Comparison of ENCODE assay signal across 8 mouse cellular contexts in genomic region chr3:89519894-89520293, GRCm38 (mm10). TPM values are rescaled to one million over a fixed set of nuclear protein-coding genes. Genes with fewer than 3 reads are reported as not detected.
A peak's percentile ranks its signal among the peaks of the same experiment; 100 is the strongest.
DNase-seq lines count a peak whose midpoint lies in the region; ATAC-seq and TF ChIP-seq lines count a peak whose summit lies in the region.

Gene Kcnn3 (plus strand): TSS chr3:89520164.

- H3K4me1 ChIP-seq in embryonic facial prominence, embryonic 11.5 days (ENCODE audit: control insufficient read depth, insufficient read depth, low read length), result no peaks in the 10 kb centered on the region
- H3K4me1 ChIP-seq in intestine, postnatal 0 days (replicated peaks; ENCODE audit: control insufficient read depth, insufficient read depth, low read length), result no peaks in the 10 kb centered on the region; the same call in 1 of the 2 replicates

- H3K27ac ChIP-seq in embryonic facial prominence, embryonic 11.5 days (replicated peaks; ENCODE audit: low read depth, low read length), result no peak within 1 kb of the TSS
- no peak within 1 kb of the TSS; the same call in 1 of the 2 replicates for H3K27ac ChIP-seq in intestine, postnatal 0 days (ENCODE audit: low read depth, low read length)

- ATAC-seq in embryonic facial prominence, embryonic 11.5 days (replicated peaks; ENCODE audit: insufficient number of reproducible peaks, low FRiP score, low TSS enrichment, low read depth), result peak; percentile 87
- peak; percentile 72 for ATAC-seq in intestine, postnatal 0 days
- peak; percentile 96 for ATAC-seq in megakaryocyte progenitor cell, adult 5-6 weeks (replicated peaks; ENCODE audit: poor library complexity)

- peak within 1 kb of the TSS; percentile 76 for H3K4me2 ChIP-seq in embryonic facial prominence, embryonic 11.5 days (ENCODE audit: low read depth, low read length)
- peak within 1 kb of the TSS; percentile 70 for H3K4me2 ChIP-seq in intestine, postnatal 0 days (replicated peaks; ENCODE audit: low read depth)

- intact Hi-C loops in left cerebral cortex, postnatal 14 days (cut with DNase I), result loop anchor here (5.0 to 10.0 kb wide), 2 partner anchors 87 to 335 kb away; no protein-coding TSS in a partner anchor

- TF ChIP-seq CTCF in intestine, postnatal 0 days (IDR thresholded peaks at IDR 0.05; ENCODE audit: low read depth), result no peak

- no peaks in the 10 kb centered on the region for H3K36me3 ChIP-seq in embryonic facial prominence, embryonic 11.5 days (replicated peaks; ENCODE audit: control insufficient read depth, insufficient read depth, low read depth, low read length)
- no peaks in the 10 kb centered on the region for H3K36me3 ChIP-seq in intestine, postnatal 0 days (ENCODE audit: control insufficient read depth, insufficient read depth)

- H3K4me3 ChIP-seq in embryonic facial prominence, embryonic 11.5 days (ENCODE audit: low read depth, low read length), result peak within 1 kb of the TSS; percentile 33
- H3K4me3 ChIP-seq in intestine, postnatal 0 days (ENCODE audit: low read depth, low read length), result peak within 1 kb of the TSS; percentile 40

- peaks cover 4% of the 10 kb centered on the region; the same call in 1 of the 2 replicates for H3K9me3 ChIP-seq in embryonic facial prominence, embryonic 11.5 days (replicated peaks; ENCODE audit: control insufficient read depth, low read length)
- no peaks in the 10 kb centered on the region for H3K9me3 ChIP-seq in intestine, postnatal 0 days (ENCODE audit: control insufficient read depth)

- H3K9ac ChIP-seq in embryonic facial prominence, embryonic 11.5 days (replicated peaks; ENCODE audit: low read length), result peak within 1 kb of the TSS; percentile 52
- H3K9ac ChIP-seq in intestine, postnatal 0 days (ENCODE audit: low read depth, low read length), result 0 out of 2 replicates have a peak within 1 kb of the TSS, but pooled peaks have one; percentile 7

- peak; percentile 20 to 49 for DNase-seq in spleen, adult 18-20 months
- no peak for DNase-seq in spleen, adult 12 weeks (ENCODE audit: low spot score)
- DNase-seq in embryonic facial prominence, embryonic 11.5 days (ENCODE audit: low spot score), result peak; percentile 95
- DNase-seq in heart, adult 11 months, result peak; percentile 99
- peak; percentile 92 to 93 for DNase-seq in left cerebral cortex, postnatal 14 days (ENCODE audit: low spot score in 2 of 2)
- peak; percentile 81 for DNase-seq in right cerebral cortex, postnatal 14 days

- 0% methylated on average over 15 of the region's 15 CpGs for WGBS in embryonic facial prominence, embryonic 11.5 days
- 1% methylated on average over 14 of the region's 15 CpGs for WGBS in intestine, postnatal 0 days

- H3K27me3 ChIP-seq in embryonic facial prominence, embryonic 11.5 days (ENCODE audit: control insufficient read depth, insufficient read depth, low read length), result peaks cover 8% of the 10 kb centered on the region
- peaks cover 34% of the 10 kb centered on the region for H3K27me3 ChIP-seq in intestine, postnatal 0 days (replicated peaks; ENCODE audit: control insufficient read depth, insufficient read depth, low read length)

RNA-seq across cellular contexts. Expression of gene Kcnn3, which starts in this region (rescaled TPM):
- polyA plus RNA-seq in embryonic facial prominence, embryonic 11.5 days (2014; fragmentation: Nextera tagmentation; extraction: Ambion mirVana), result 0.91 and 1.1 TPM in 2 replicates
- 4.6 TPM in 2 replicates for polyA plus RNA-seq in intestine, postnatal 0 days (2015; fragmentation: Nextera tagmentation; extraction: Ambion mirVana)
- total RNA-seq in left cerebral cortex, postnatal 14 days (2021), result 10 to 100 TPM; 21.7 to 22.3 TPM
- not detected in 2 replicates for total RNA-seq in megakaryocyte progenitor cell, adult 5-6 weeks (2015)
- total RNA-seq in megakaryocyte progenitor cell, adult 5-6 weeks (2017), result 0.03 TPM in 1 of 2 replicates, not detected in the other

Comparison
In these comparisons a context has a peak if more than half of its experiments do, and no peak if none do; other contexts are left out.
1. RNA of gene Kcnn3 (total RNA-seq): 21.7 to 22.3 TPM in left cerebral cortex, postnatal 14 days; 0.03 TPM in megakaryocyte progenitor cell, adult 5-6 weeks; every median in the first group is over 10 times any median in the second.
2. Peak in ATAC-seq in megakaryocyte progenitor cell, adult 5-6 weeks; RNA of the gene not detected or under 1 TPM.
3. Peak in every context shown above with its lines, with median percentiles within 50 percentile points of each other: ATAC-seq.